Mouse (Mus musculus) heart, embryonic 13.5 days (tissue): ENCODE data around the gene Gm28845. TPM values are rescaled to one million over a fixed set of nuclear protein-coding genes. Genes with fewer than 3 reads are reported as not detected.
A peak's percentile ranks its signal among the peaks of the same experiment; 100 is the strongest.

Experiments used
- ATAC-seq: fragments of 200-750 bp; cut with Nextera tagmentation; 2 replicates; pipeline ENCODE4 v1.8.0; 2017; ENCODE audit warnings: moderate TSS enrichment; ENCODE audit not compliant: insufficient number of reproducible peaks, low FRiP score, low TSS enrichment; ENCODE audit errors: extremely low read depth
- H3K27ac ChIP-seq: fragments of 300-500 bp; sonication (generic); replicated peaks from 2 replicates; pipeline ENCODE4 v1.5.1; 2015; ENCODE audit warnings: moderate library complexity, mild to moderate bottlenecking, inconsistent platforms
- H3K27me3 ChIP-seq: fragments of 300-500 bp; sonication (generic); replicated peaks from 2 replicates; pipeline ENCODE4 v1.6.1; 2015; ENCODE audit warnings: mild to moderate bottlenecking, inconsistent platforms
- H3K36me3 ChIP-seq: fragments of 300-500 bp; sonication (generic); 2 replicates; pipeline ENCODE4 v1.6.1; 2015; ENCODE audit warnings: mild to moderate bottlenecking, inconsistent platforms
- H3K4me1 ChIP-seq: fragments of 300-500 bp; sonication (generic); 2 replicates; pipeline ENCODE4 v1.6.1; 2015; ENCODE audit warnings: inconsistent platforms
- H3K4me2 ChIP-seq: fragments of 300-500 bp; sonication (generic); 2 replicates; pipeline ENCODE4 v1.6.1; 2015; ENCODE audit warnings: inconsistent platforms, mild to moderate bottlenecking, moderate library complexity
- H3K4me3 ChIP-seq: fragments of 300-500 bp; sonication (generic); 2 replicates; pipeline ENCODE4 v1.5.1; 2015; ENCODE audit warnings: moderate library complexity, mild to moderate bottlenecking, inconsistent platforms
- H3K9ac ChIP-seq: fragments of 300-500 bp; sonication (generic); 2 replicates; pipeline ENCODE4 v1.6.1; 2015; ENCODE audit warnings: inconsistent platforms, mild to moderate bottlenecking, moderate library complexity
- H3K9me3 ChIP-seq: fragments of 300-500 bp; sonication (generic); 2 replicates; pipeline ENCODE4 v1.6.1; 2016; ENCODE audit warnings: inconsistent platforms
- WGBS: fragments of 180-500 bp; shearing (Covaris S2); methylation state at CpG from one replicate; pipeline ENCODE4 v1.1.7; 2015; ENCODE audit warnings: mixed read lengths; 5-methylcytosine and 5-hydroxymethylcytosine counted together
- polyA plus RNA-seq: library from polyadenylated mRNA; unstranded; fragments of >200 nt; fragmentation: Nextera tagmentation; extraction: Ambion mirVana; gene quantifications from 2 replicates; pipeline ENCODE4 v1.2.1, GENCODE M21; 2015

Gene Gm28845
- polyA plus RNA-seq, 1 experiment from 2014 or later: not detected

DNA sequence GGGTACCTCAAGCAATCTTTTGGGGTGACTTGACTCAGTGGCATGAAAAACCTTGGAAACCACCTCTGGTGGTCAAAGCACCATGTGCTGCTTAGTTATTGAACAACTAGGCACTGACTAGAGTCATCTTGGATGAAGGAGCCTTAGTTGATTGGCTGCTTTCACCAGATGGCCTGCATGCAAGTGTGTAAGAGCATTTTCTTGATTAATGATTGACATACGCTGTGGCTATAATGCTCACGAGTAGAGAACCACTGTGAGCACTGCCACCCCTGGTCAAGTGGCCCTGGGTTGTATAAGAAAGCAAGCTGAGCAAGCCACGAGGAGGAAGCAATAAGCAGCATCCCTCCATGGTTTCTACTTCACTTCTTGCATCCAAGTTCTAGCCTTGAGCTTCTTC, 10.9 kb upstream of the Gm28845 start:
- H3K36me3 ChIP-seq: no peaks in the 10 kb centered on the region
- H3K27me3 ChIP-seq: no peaks in the 10 kb centered on the region
- no peak overlapping the region for H3K4me3 ChIP-seq
- H3K9ac ChIP-seq: no peak overlapping the region
- no peak overlapping the region for H3K27ac ChIP-seq
- ATAC-seq: no peak
- H3K4me1 ChIP-seq: no peaks in the 10 kb centered on the region
- no peak overlapping the region for H3K4me2 ChIP-seq
- WGBS: 70% methylated on average over 3 of the region's 3 CpGs
- H3K9me3 ChIP-seq: no peaks in the 10 kb centered on the region

DNA sequence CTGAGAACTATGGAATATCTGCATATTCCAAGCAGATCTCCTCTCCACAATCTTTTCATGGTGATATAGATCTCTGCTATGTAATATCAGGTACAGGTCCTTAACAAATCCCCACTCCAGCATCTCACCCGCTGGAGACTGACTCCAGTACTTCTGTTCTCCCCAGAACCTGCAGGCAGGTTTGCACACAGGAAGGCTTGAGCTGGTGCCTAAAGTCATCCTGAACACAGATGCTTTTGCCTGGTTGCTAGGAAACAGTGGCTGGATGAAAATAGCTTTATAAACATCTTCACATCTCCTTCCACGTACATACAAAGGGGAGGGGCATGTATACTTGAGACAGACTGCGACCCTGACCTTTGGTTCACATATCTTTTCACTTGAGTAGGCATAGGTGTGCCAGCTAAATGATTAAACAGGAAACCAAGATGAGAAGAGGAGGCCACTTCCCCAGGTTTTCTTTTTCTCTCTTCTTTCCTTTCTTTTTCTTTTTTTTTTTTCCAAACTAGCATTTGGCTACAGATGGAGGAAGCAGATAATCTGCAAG, 10.3 kb upstream of the Gm28845 start:
- no peak for ATAC-seq
- Histone ChIP-seq H3K36me3 (no peaks in the 10 kb centered on the region), H3K4me1 (no peaks in the 10 kb centered on the region), H3K9me3 (no peaks in the 10 kb centered on the region), H3K9ac (no peak overlapping the region), H3K27me3 (no peaks in the 10 kb centered on the region), H3K4me2 (no peak overlapping the region), H3K27ac (no peak overlapping the region), H3K4me3 (no peak overlapping the region)
- WGBS: 66% methylated on average over 3 of the region's 3 CpGs

DNA sequence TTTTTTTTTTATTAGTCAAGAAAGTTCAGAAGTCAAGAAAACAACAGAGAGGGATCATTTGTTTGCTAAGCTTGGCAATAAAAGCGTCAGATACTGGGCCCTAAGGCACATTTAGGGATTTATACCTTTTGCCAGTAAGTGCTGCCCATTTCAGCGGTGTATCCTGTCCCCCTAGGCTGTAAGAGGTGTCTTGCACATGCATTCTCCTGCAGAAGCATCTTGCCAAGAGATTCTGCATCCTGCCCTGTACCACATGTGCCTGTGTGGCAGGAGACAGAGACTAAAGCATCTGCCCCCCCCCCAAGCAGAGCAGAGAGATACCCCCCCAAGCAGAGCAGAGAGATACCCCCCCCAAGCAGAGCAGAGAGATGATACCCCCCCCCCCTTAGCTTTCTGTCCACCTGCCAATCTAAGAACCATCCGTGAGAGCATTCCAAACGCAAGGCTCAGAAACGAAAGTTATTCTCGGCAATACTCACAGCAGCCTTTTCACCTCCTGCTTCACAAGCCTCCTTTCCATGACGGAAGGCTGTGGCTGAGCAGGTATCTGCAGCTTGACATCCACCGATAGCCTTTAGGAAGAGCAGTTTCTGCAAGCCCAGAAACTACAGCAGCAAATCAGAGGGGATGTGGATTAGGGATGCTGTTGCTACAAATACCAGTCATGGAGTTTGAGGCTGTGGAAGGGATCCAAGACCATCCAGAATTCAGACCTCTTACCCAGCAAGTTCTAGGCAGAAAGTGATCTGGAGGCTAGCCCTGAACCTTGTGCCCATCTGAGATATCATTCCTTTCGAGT, 3.4 kb upstream of the Gm28845 start, which contains the start of gene D630023F18Rik:
TSS of gene D630023F18Rik (minus strand) at position 641 of the 799 bp plus-strand sequence.
- Histone ChIP-seq H3K27me3 (no peaks in the 10 kb centered on the region), H3K9ac (0 out of 2 replicates have a peak within 1 kb of the TSS, but pooled peaks have one; percentile 50), H3K4me1 (0 out of 2 replicates have a peak, but pooled peaks cover 2% of the 10 kb centered on the region), H3K9me3 (no peaks in the 10 kb centered on the region), H3K4me3 (peak within 1 kb of the TSS; percentile 36), H3K36me3 (no peaks in the 10 kb centered on the region), H3K27ac (no peak within 1 kb of the TSS), H3K4me2 (peak within 1 kb of the TSS; percentile 66)
- no peak for ATAC-seq
- 21% methylated on average over 9 of the region's 9 CpGs for WGBS

DNA sequence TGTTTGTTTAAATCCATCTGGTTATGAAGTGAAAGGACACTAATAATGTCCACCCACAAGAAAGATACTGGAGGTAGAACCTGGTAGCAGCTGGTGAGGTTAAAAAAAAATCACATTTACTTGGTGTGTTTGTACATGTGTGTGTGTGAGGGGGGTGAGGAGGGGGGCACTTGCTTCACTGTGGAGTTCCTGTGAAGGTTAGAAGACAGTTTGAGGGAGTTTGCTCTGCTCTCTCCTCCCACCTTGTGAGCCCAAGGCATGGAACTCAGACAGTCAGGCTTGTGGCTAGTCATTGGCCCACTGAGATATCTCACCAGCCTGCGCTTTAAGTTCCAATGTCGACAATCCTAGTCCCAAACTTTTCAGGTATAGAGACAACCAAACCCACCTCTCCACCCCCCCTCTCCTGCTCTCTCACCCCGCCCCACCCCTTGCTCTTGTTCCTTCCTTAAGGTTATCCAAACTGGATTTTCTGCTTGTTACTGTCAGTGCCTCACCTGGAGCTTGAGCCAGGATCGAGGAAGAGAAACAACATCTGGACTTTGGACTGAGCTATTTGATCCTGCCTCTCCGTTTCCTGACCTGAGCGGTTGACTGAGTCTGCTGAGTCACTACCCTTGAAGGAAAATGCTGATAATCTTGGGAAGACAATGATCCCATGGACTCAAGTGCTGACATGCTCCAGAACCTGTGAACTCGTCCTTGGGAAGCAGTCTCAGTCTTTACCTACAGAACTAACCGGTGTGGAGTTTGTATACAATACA, 1.0 kb downstream of the Gm28845 start:
- H3K4me2 ChIP-seq: no peak overlapping the region
- H3K9me3 ChIP-seq: no peaks in the 10 kb centered on the region
- H3K27me3 ChIP-seq: no peaks in the 10 kb centered on the region
- no peak overlapping the region for H3K4me3 ChIP-seq
- no peak for ATAC-seq
- H3K4me1 ChIP-seq: 0 out of 2 replicates have a peak, but pooled peaks cover 2% of the 10 kb centered on the region
- H3K36me3 ChIP-seq: no peaks in the 10 kb centered on the region
- 61% methylated on average over 8 of the region's 8 CpGs for WGBS
- H3K27ac ChIP-seq: no peak overlapping the region
- no peak overlapping the region for H3K9ac ChIP-seq

DNA sequence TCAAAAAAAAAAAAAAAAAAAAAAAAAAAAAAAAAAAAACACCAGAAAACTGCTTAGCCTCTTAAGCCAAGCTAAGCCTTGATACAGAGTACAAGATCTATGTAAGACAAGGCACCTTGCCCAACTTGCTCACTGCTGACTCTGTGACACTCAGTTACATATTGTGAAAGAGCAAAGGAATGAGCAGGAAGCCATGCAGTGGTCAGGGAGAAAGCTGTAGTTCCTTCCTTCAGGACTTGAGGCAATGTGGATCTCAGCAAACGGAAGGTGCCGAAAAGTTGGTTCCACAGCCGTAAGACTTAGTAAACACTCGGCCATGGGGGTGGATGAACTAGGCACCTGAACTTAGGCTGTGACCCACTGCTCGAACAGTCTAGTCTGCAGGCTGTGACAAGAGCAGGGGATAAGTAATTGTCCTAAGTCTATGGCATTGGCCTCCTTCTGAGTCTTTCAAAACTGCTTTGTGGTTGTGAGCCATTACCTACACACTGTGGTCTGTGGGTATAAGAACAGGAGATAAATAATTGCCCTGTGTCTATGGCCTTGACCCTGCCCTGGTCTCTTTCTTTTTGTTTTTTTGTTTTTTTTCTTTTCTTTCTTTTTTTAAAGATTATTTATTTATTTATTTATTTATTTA, 5.7 kb downstream of the Gm28845 start:
- Histone ChIP-seq H3K9ac (no peak overlapping the region), H3K4me2 (no peak overlapping the region), H3K4me3 (no peak overlapping the region), H3K27me3 (no peaks in the 10 kb centered on the region), H3K4me1 (no peaks in the 10 kb centered on the region), H3K27ac (no peak overlapping the region), H3K36me3 (no peaks in the 10 kb centered on the region), H3K9me3 (no peaks in the 10 kb centered on the region)
- 75% methylated on average over 5 of the region's 5 CpGs for WGBS
- ATAC-seq: no peak

DNA sequence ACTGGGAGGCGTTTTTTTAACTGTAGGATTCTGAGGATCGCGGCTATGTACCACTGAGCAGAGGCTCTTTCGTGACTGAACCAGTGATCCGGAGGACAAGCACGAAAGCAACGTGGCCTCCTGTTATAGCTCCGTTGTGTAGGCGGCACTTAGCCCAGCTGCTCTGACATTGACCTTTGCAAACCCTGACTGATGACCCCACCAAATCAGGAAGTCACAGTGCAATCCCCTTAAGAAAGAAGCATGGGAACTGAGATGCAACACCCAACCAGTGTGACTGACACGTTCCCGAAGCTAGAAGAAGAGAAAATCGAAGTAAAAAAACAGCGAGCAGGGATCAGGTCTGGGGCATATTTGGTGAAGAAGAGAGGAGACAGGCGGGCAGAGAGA, 6.6 kb downstream of the Gm28845 start:
- peak overlapping the region; percentile 57 for H3K4me2 ChIP-seq
- H3K4me1 ChIP-seq: no peaks in the 10 kb centered on the region
- 42% methylated on average over 14 of the region's 14 CpGs for whole genome bisulfite sequencing
- no peaks in the 10 kb centered on the region for H3K27me3 ChIP-seq
- no peaks in the 10 kb centered on the region for H3K36me3 ChIP-seq
- peak overlapping the region; percentile 56 for H3K9ac ChIP-seq
- H3K27ac ChIP-seq: 0 out of 2 replicates have a peak overlapping the region, but pooled peaks have one; percentile 12
- ATAC-seq: no peak
- no peaks in the 10 kb centered on the region for H3K9me3 ChIP-seq
- H3K4me3 ChIP-seq: peak overlapping the region; percentile 33

DNA sequence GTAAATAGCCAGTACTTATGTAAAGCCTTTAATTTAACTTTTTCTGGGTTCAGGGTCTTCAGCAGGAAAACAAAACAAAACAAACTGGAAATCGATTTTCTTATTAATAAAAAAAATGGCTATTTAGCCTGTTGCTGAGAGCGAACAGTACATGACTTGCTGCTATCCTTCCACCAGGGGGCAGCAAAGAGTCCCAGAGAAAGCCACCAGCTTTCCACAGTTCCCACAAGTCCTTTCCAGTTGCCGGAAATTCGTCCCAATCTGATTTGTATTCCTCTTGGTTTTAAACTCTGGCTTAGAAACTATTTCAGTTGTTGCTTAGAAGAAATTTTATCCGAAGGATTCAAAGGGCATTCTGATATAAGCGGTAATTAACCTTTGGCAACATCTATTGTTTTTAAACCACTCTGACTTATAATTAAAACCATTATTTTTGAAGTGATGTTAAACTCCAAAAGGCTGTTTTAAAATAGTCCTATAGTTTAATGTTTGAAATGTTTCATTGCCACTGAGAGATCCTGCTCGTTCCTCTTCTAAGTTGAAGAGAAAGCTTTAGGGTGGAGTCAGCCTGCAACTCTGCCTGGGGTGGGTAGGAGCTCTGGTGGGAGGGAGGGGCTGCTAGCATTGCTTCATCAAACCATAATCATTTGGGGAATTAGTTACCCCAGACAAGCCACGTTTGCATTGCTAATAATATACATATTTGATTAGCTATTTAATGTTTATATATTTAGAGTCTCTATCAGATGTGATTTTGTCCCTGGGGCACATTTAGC, 7.1 kb downstream of the Gm28845 start:
- no peak for ATAC-seq
- no peaks in the 10 kb centered on the region for H3K27me3 ChIP-seq
- H3K36me3 ChIP-seq: no peaks in the 10 kb centered on the region
- H3K4me3 ChIP-seq: peak overlapping the region; percentile 33
- no peaks in the 10 kb centered on the region for H3K9me3 ChIP-seq
- no peaks in the 10 kb centered on the region for H3K4me1 ChIP-seq
- H3K27ac ChIP-seq: no peak overlapping the region
- H3K4me2 ChIP-seq: peak overlapping the region; percentile 57
- H3K9ac ChIP-seq: peak overlapping the region; percentile 56; the same call in 1 of the 2 replicates
- 12% methylated on average over 8 of the region's 8 CpGs for WGBS

DNA sequence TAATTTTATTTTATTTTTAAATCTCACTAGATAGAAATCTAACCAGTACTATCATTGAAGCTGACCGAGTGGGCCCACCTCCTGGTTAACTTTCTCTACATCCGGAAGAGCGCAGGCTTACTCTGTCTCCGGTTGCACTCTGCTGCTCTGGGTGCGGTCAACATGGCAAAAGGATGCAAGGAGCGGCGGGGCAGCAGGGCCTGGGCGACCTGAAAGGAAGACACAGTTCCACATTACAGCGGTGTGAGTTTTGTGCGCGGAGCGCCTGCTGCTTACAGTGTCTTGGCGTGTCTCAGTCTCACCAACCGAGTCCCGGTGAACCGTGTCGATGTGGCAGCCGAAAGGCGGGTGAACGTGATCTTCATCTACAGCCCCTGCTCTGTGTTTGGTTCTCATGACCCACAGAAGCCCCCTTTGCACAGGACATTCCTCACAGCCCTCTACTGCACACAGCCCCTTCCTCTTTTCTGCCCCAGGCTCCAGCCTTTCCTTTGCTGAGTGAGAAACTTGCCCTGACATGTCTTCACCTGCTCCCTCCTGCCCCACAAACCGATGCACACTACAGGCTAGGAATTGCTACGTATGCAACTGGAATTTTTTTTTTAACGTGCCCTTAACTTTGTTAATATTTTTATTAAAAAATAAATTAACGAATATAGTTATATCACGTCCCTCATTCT, 9.5 kb downstream of the Gm28845 start:
- no peak for ATAC-seq
- Histone ChIP-seq H3K9me3 (no peaks in the 10 kb centered on the region), H3K27me3 (no peaks in the 10 kb centered on the region), H3K4me3 (no peak overlapping the region), H3K4me2 (peak overlapping the region; percentile 15; the same call in 1 of the 2 replicates), H3K9ac (no peak overlapping the region), H3K27ac (no peak overlapping the region), H3K4me1 (no peaks in the 10 kb centered on the region), H3K36me3 (no peaks in the 10 kb centered on the region)
- 63% methylated on average over 25 of the region's 25 CpGs for WGBS

DNA sequence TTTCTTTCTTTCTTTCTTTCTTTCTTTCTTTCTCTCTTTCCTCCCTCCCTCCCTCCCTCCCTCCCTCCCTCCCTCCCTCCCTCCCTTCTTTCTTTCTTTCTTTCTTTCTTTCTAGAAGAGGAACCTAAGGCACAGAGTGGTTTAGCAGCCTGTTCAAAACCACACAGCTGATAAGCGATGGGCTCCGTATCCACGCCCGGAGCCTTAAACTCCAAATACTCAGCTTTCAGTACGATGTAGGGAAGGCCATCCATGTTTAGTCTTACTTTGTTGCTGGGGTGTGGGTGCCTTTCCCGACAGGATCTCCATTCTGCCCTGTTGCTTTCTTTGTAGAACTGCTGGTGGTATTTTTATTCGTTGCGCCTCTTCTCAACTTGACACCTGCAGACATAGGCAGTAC, 10.2 kb downstream of the Gm28845 start:
- no peak for ATAC-seq
- no peak overlapping the region for H3K27ac ChIP-seq
- no peak overlapping the region for H3K9ac ChIP-seq
- no peak overlapping the region for H3K4me3 ChIP-seq
- H3K27me3 ChIP-seq: no peaks in the 10 kb centered on the region
- 82% methylated on average over 8 of the region's 8 CpGs for WGBS
- H3K4me2 ChIP-seq: no peak overlapping the region
- H3K4me1 ChIP-seq: no peaks in the 10 kb centered on the region
- no peaks in the 10 kb centered on the region for H3K36me3 ChIP-seq
- H3K9me3 ChIP-seq: no peaks in the 10 kb centered on the region

DNA sequence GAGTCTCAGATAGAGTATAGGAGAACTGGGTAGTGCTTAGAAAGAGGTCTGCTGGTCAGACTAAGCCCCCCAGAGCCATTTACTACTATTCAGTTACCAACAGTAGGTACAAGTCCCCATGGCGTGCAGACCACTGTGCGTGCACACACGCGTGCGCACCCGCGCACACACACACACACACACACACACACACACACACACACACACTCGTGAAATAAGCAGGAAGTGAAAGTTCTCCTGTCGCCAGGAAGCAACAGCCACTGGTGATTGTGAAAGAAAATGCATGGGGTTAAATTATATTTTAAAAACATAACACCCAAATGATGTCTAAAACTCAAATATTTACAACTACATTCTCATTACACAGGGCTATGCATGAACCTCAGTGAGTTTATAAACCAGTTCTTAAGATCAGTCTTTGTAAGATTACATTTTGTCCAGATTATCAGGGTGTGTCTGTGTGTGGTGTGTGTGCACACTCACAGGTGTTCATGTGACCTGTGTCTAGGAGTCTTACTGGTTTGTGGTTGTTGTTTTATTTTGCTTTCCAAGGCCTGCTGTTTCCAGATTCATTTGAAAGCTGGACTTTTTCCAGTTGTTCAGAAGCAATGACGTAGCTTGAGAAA, 11.6 kb downstream of the Gm28845 start:
- no peak overlapping the region for H3K4me3 ChIP-seq
- 84% methylated on average over 10 of the region's 10 CpGs for WGBS
- no peaks in the 10 kb centered on the region for H3K9me3 ChIP-seq
- no peaks in the 10 kb centered on the region for H3K4me1 ChIP-seq
- H3K27me3 ChIP-seq: no peaks in the 10 kb centered on the region
- H3K4me2 ChIP-seq: no peak overlapping the region
- H3K9ac ChIP-seq: no peak overlapping the region
- no peaks in the 10 kb centered on the region for H3K36me3 ChIP-seq
- ATAC-seq: no peak
- no peak overlapping the region for H3K27ac ChIP-seq
